Mouse (Mus musculus): ENCODE measurements around the gene Grin2c.

Grin2c gene

GRCm38 (mm10) chr11:115265771-115266399, 1.2 kb downstream of the Grin2c start:
- peak in 1 of 2 experiments; percentile 45 for DNase-seq (ENCODE audit: inconsistent age in 2 of 2, low spot score in 1 of 2)

DNA sequence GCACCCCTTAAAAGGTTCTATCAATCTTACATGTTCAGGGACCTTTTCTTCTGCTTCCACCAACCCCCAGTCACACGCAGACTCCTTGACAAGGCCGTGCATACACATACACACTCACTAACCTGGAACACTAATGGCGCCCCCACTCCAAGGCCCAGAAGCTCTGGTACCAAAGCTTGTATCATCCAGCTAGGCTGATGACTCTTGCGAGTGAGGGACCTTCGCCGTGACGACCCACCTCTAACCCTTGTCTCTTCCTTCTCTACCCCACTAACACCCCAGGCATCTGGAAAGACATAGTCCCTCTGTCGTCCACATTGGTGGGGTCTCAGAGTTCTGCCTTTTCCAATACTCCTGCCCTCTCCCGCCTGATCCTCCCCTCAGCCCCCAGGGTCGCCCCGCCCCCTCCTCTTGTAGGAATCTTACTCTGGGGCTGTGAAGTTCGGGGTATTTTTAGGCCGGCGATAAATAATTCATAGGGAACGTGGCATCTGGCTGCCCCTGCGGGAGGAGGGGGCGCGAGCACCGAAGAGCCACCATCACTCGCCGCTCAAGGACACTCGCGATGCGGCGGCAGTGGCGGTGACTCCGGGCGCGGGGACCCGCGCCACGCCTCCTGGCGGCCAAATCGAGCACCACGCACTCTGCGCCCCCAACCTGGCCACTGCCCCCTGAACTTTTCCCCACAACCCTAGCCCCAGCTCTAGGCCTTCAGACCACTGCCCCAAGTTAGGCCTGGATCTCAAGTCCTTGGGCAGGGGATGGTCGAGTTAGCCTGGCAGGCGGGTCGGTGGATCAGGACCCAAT, 2.0 kb downstream of the Grin2c start:
- DNase-seq (ENCODE audit: inconsistent age in 2 of 2, low spot score in 1 of 2): peak in 1 of 2 experiments; percentile 52

GRCm38 (mm10) chr11:115264136-115264861, 2.7 kb downstream of the Grin2c start:
- no peak for DNase-seq (ENCODE audit: inconsistent age in 2 of 2, low spot score in 1 of 2)

DNA sequence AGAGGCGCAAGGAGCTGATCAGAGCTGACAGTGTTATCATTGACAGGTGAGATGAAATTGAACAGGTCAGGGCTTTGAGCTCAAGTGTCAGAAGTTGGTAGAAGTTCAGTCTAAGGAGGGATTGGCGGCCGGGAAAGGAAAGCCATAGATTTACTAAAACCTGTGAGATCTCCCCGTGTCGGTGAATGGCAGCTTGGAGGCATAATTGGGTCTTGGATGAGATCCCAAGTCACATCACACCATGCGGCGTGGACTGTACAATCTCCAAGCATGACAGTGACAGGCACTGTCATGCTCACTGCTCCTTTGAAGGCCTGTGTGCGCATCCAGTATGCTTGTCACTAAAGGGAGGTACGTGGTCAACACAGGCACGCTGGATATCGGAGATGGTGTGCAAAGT, 4.1 kb downstream of the Grin2c start:
- DNase-seq (ENCODE audit: inconsistent age in 2 of 2, low spot score in 1 of 2): no peak

DNA sequence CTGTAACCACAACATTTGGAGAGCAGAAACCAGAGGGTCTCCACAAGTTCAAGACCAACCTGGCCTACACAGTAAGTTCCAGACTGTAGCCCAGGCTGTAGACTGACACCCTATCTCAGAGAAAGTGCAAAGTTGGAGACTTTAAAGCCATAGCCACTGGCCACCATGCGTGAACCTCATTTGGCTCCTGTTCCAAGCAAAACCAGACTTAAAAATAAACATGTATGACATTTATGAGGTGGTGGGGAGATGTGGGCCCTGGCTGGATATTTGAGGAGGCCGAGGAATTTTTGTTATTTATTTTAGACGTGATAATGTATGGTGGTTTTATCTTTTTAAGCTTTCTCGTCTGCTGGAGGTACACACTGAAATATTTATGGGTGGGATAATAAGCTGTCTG, 7.9 kb downstream of the Grin2c start:
- DNase-seq (ENCODE audit: inconsistent age in 2 of 2, low spot score in 1 of 2): no peak

DNA sequence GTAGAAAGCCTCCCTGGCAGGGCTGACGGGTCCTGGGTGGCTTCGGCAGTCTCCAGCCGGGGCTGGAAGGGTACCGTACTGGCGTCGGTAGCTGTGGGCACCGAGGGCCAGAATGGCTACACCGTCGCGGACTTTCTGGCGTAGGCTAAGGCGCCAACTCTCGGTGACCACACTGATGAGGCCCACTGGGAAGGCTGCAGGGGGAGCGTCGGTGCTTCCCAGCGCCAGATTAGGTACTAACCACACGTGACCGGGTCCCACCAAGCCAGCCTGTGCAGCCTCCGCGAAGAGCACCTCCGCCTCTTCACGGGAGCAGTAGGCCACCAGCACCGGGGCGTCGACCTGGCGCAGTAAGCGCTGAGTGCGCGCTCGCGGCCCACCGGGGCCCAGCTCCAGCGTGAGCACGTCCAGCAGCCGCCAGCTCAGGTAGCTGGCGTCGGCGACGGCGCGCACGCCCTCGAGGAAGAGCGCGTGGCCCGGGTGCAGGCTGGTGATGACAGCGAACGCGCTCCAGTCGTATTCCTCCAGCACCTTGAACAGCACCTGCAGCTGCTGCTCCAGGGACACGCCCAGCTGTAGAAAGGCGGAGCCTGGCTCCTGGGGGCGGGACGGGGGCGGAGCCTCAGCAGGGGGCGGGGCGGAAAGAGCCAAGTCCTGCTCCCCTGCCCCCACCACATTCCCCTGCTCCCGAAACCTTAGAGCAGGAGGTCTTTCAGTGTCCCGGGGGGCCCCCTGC, 9.1 kb downstream of the Grin2c start:
- no peak for DNase-seq (ENCODE audit: inconsistent age in 2 of 2, low spot score in 1 of 2)

DNA sequence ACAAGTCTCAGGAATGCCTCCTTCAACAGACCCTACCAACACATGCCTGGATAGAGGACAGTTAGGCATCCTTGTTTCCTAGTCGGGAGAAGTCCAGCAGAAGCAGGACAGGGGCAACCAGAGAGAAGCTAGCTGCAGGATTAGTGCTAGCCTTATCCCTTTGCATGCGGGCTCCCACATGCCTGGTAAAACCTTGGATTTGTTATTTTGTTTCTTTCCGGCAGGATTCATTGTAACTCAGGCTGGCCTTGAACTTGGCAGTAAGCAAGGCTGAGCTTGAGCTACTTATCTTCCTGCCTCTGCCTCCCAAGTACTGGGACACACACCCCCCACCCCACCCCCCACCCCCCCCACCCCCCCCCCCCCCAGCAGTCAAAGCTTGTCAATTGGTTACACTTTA, 15.8 kb downstream of the Grin2c start:
- peak in 1 of 2 experiments; percentile 58 for DNase-seq (ENCODE audit: inconsistent age in 2 of 2, low spot score in 1 of 2)

DNA sequence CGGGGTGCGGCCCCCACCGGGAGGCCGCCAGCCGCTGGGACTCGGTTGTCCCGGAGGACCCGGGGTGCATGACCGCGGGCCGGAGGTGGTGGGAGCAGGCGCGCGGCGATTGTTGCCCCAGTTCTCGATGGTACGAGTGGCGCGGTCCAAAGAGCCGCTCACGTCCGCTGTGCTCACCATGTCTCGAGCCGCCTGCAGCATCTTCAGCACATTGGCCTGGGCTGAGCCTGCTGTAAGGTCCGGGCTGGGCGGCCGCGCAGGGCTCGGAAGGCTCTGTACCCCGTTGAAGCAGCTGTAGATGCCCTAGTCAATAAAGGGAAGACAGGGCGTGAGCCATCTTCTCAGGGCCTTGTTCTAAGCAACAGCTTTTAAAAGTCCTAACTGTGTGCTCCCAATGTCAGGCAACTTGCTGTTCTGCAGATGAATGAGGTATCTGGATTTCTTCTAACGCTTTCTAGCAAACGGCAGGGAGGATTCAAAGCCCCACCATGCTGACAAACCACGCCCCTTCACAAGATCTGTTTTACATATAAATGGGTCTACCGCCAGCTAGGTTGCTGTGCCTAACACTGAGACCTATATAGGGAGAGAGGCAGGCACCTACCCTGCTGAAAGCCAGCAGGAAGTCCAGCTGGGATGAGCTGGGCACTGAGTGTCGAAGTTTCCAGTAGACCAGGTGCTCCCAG, 16.5 kb downstream of the Grin2c start:
- no peak for DNase-seq (ENCODE audit: inconsistent age in 2 of 2, low spot score in 1 of 2)

GRCm38 (mm10) chr11:115249721-115250404, 17.2 kb downstream of the Grin2c start:
- peak; percentile 50 to 70 for DNase-seq (ENCODE audit: inconsistent age in 2 of 2, low spot score in 1 of 2)

GRCm38 (mm10) chr11:115247945-115248344, 19.1 kb downstream of the Grin2c start:
- DNase-seq (ENCODE audit: inconsistent age in 2 of 2, low spot score in 1 of 2): no peak

DNA sequence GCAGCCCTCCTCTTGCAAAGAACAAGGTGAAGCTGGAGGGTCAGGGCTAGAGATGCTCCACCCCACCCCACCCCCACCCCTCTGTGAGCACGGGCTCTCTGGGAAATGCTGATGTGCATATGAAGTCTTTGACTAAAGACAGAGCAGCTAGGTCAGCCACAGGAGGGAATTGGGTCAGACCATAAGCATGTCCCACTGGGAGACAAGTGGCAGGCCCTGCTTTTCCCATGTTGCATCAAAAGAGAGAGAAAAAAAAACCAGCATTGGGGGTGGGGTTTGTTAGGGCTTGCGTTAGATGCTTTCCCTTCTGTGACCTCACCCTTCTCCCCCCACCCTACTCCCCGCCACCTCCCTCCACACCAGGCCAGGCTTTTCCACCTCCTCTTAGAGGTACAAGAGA, 19.8 kb downstream of the Grin2c start:
- no peak for DNase-seq (ENCODE audit: inconsistent age in 2 of 2, low spot score in 1 of 2)

DNA sequence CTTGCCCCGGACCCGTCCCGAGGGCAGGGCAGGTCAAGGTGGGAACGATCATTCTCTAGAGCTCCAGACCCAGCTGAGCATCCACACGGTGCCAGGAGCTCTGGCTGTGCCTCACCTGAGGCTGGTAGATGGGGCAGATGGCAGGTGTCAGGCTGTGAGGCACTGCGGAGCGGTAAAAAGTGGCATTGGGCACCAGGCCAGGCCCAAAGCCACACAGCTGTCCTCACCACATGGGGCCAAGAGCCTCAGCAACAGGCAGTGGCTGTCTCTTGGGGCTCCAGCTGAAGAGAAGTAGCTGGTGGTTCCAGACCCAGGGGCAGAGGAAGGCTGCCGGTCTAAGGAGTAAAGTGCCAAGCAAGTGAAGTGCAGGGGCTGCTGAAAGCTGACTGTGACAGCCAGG, 20.7 kb downstream of the Grin2c start:
- no peak for DNase-seq (ENCODE audit: inconsistent age in 2 of 2, low spot score in 1 of 2)

DNA sequence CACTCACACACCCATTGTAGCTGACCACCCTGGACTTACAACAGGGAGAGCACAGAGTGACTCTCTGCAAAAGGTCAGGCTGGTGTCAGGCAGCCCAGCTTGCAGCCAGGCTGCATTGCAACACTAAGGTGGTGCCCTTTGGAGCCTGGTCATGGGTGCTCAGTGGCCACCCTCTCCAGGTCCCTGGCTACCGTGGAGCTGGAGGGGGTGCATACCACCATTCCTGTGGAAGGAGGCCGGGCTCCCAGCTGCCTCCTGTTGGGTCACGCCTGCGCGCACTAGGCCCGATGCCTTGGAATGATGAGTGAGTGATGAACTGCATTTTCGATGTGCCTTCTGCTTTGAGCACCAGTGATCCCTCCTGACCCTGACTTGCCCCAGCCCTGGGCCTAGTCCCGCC, 22.2 kb downstream of the Grin2c start:
- no peak for DNase-seq (ENCODE audit: inconsistent age in 2 of 2, low spot score in 1 of 2)

- no peak for DNase-seq (ENCODE audit: inconsistent age in 2 of 2, low spot score in 1 of 2)
Observed at GRCm38 (mm10) chr11:115243783-115244182, 23.3 kb downstream of the Grin2c start.

DNA sequence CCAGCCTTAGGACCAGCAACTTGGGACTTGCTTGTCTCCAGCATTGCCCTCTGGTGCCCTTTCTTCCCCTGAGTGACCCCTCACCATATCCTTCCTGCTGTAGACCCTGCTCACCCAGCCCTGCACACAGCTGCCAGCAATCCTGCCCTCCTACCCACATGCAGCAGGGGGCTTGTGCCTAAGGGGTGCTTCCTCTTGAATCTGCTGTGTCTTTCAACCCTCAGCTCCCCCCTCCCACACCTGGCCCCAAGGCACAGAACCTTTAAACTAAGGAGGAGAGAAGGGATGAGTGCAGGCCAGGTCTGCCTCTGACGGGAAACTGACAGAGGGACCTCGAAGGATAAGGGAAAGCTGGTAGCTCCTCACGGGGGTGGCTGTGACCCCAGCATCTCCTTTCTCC, 24.3 kb downstream of the Grin2c start:
- DNase-seq (ENCODE audit: inconsistent age in 2 of 2, low spot score in 1 of 2): no peak

GRCm38 (mm10) chr11:115241402-115241801, 25.6 kb downstream of the Grin2c start:
- peak; percentile 56 to 75 for DNase-seq (ENCODE audit: inconsistent age in 2 of 2, low spot score in 1 of 2)

DNA sequence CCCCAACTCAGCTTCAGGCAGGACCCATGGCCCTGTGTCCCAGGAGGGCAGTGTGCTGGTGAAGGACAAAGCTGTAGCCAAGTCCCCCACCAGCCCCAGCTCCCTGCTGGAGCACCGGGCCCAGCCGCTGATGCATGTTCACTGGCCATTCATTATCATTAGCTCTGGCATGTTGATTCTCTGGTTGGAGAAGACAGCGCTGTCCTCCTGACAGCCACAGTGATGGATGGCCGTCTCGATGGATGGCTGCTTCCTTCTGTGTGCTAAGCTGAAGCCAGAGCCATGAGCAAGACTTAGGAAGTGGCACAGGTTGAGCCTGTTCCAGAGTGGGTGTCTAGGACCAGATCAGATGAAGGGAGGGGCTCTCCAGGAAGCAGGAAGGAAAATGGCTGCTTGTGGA, 30.5 kb downstream of the Grin2c start:
- peak in 1 of 2 experiments; percentile 59 for DNase-seq (ENCODE audit: inconsistent age in 2 of 2, low spot score in 1 of 2)

DNA sequence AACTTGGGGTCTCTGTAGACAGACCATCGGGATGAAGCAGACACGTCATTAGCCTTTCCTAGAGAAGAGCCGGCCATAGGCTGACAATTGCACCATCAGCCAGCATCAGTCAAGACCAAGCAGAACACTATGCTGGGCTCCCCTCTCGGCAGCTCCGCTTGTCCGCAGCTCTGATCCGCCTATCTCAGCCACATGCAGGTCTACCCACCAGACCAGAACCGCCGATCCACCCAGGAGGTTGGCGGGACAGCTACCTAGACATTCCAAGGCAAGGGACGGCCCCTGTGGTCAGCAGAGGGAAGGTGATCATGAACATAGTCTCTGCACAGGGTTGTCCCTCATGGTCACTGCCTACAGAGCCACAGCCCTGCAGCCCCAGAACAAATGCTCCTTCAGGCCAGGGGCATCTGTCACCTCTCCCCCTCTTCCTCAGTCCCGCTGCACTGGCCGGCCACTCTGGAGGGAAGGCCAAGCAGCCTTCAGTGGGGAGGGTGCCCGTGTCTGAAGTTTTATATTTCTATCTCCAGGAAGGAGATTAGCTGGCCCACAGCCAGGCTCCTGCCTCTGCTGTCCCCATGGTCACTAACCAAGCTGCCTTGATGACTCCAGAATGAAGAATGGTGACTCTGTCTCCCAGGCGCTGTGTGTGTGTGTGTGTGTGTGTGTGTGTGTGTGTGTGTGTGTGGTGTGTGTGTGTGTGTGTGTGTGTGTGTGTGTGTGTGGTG, 32.6 kb downstream of the Grin2c start:
- peak; percentile 74 to 81 for DNase-seq (ENCODE audit: inconsistent age in 2 of 2, low spot score in 1 of 2)

DNA sequence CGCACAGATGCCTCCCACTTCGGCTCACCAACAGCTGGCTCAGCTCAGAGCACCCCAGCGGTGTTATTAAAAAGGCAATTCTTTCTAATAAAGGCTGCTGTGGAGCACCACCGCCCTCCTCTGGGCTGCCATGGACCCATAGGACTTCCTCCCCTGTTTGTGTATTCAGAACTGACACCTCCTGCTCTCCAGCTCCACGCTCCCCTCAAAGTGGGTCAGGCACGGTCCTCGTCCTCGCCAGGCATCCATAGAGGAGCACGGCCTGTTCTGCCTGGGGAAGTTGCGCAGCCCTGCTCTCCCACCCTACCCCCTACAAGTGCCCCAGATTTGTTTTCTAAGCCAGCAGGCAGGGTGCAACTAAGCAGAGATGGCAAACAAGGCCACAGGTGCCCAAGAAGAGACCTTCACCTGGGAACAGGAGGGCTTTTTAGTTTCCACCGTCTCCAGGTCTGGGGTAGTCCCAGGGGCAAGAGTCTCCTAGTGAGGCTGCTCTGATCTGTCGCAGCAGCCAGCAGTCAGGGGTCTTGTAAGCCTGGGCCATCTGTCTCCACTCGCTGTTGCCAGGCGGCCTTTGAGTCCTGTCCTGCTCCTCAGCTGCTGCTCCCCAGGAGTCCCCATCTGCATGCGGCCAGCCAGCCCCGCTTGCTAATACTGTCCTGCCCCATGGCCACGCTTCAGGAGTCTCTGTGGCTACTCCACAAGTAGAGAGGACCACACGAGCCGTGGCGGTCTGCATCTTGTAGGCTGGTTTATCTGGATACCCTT, 33.3 kb downstream of the Grin2c start:
- DNase-seq (ENCODE audit: inconsistent age in 2 of 2, low spot score in 1 of 2): no peak

Measured in adrenal gland, adult (tissue).